Mouse (Mus musculus) lung, embryonic 15.5 days (tissue): ENCODE data around the gene Fbxo40. TPM values are rescaled to one million over a fixed set of nuclear protein-coding genes. Genes with fewer than 3 reads are reported as not detected.

Source experiments
- ATAC-seq: fragments of 200-750 bp; cut with Nextera tagmentation; 2 replicates; pipeline ENCODE4 v1.8.0; 2017; ENCODE audit warnings: moderate number of reproducible peaks, borderline replicate concordance; ENCODE audit not compliant: low FRiP score, low TSS enrichment; ENCODE audit errors: extremely low read depth
- H3K27ac ChIP-seq: fragments of 300-500 bp; sonication (generic); 2 replicates; pipeline ENCODE4 v1.5.1; 2015; ENCODE audit warnings: moderate library complexity, mild to moderate bottlenecking, inconsistent platforms
- H3K27me3 ChIP-seq: fragments of 300-500 bp; sonication (generic); 2 replicates; pipeline ENCODE4 v1.6.1; 2015; ENCODE audit warnings: inconsistent platforms
- H3K36me3 ChIP-seq: fragments of 300-500 bp; sonication (generic); 2 replicates; pipeline ENCODE4 v1.6.1; 2015; ENCODE audit warnings: inconsistent platforms
- H3K4me1 ChIP-seq: fragments of 300-500 bp; sonication (generic); 2 replicates; pipeline ENCODE4 v1.6.1; 2015; ENCODE audit warnings: inconsistent platforms
- H3K4me2 ChIP-seq: fragments of 300-500 bp; sonication (generic); 2 replicates; pipeline ENCODE4 v1.6.1; 2015; ENCODE audit warnings: inconsistent platforms, mild to moderate bottlenecking, moderate library complexity
- H3K4me3 ChIP-seq: fragments of 300-500 bp; sonication (generic); 2 replicates; pipeline ENCODE4 v1.5.1; 2015; ENCODE audit warnings: mild to moderate bottlenecking, inconsistent platforms
- H3K9ac ChIP-seq: fragments of 300-500 bp; sonication (generic); 2 replicates; pipeline ENCODE4 v1.6.1; 2015; ENCODE audit warnings: inconsistent platforms
- H3K9me3 ChIP-seq: fragments of 300-500 bp; sonication (generic); 2 replicates; pipeline ENCODE4 v1.6.1; 2016; ENCODE audit warnings: inconsistent platforms
- WGBS: fragments of 180-500 bp; shearing (Covaris S2); methylation state at CpG from one replicate; pipeline ENCODE4 v1.1.7; 2015; 5-methylcytosine and 5-hydroxymethylcytosine counted together
- polyA plus RNA-seq: library from polyadenylated mRNA; unstranded; fragments of >200 nt; fragmentation: Nextera tagmentation; extraction: Ambion mirVana; gene quantifications from 2 replicates; pipeline ENCODE4 v1.2.1, GENCODE M21; 2015

The Fbxo40 gene
- polyA plus RNA-seq = 0.10 and 0.25 TPM in 2 replicates

DNA sequence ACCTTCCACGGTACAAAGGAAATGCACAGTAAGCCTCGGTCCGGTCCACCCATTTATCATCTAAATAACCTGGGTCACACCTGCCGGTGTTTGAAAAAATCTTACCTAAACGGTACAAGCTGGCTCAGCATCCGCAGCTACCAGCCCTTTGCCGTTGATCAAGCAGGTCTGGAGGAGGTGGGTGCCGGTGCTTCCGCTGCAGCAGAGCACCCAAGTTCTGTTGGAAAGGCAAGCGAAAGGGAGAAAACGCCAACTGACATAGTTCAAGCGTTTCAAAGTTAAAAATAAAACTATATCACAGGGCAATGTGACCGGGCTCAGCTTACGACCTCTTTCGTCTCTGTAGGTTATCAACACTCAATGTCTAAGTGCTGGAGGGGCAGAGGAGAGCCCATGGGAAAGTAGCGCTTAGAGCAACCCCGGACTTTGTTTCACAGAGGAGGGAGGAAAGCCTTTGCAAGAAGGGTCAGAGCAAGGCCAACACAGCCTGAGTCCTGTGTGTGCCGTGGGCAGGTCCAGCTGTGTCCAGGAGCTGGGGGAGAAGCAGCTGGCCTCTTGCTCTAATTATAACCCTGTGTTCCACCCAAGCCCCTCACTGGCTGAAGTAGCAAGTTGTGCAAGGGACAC, at the start of gene Fbxo40:
TSS of gene Fbxo40 (minus strand) at position 469 of the 627 bp plus-strand sequence.
- Histone ChIP-seq H3K9ac (no peak within 1 kb of the TSS), H3K4me1 (no peaks in the 10 kb centered on the region), H3K27ac (no peak within 1 kb of the TSS), H3K4me3 (no peak within 1 kb of the TSS), H3K36me3 (no peaks in the 10 kb centered on the region), H3K27me3 (no peaks in the 10 kb centered on the region), H3K9me3 (no peaks in the 10 kb centered on the region), H3K4me2 (no peak within 1 kb of the TSS)
- 48% methylated on average over 18 of the region's 18 CpGs for WGBS
- no peak; the same call in 1 of the 2 replicates for ATAC-seq

DNA sequence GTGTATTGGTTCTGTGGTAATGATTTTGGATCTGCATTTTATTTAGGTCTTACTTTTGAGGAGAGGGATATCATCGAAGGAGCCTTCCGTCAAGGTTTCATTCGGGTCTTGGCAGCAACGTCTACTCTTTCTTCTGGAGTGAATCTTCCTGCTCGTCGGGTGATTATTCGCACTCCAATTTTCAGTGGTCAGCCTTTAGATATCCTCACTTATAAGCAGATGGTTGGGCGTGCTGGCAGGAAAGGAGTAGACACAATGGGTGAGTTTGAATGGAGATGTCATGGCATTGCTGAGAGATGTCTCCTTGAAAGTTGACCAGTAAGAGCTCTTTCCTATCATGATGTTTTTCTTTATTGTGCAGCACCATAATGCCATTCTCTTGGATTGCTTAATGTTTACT, 44.5 kb upstream of the Fbxo40 start:
- no peak overlapping the region for H3K27ac ChIP-seq
- no peaks in the 10 kb centered on the region for H3K9me3 ChIP-seq
- no peak for ATAC-seq
- H3K4me1 ChIP-seq = no peaks in the 10 kb centered on the region
- H3K36me3 ChIP-seq = peaks cover 10% of the 10 kb centered on the region; the same call in 1 of the 2 replicates
- H3K27me3 ChIP-seq = no peaks in the 10 kb centered on the region
- no peak overlapping the region for H3K4me2 ChIP-seq
- no peak overlapping the region for H3K9ac ChIP-seq
- H3K4me3 ChIP-seq = no peak overlapping the region
- 92% methylated on average over 8 of the region's 8 CpGs for WGBS

DNA sequence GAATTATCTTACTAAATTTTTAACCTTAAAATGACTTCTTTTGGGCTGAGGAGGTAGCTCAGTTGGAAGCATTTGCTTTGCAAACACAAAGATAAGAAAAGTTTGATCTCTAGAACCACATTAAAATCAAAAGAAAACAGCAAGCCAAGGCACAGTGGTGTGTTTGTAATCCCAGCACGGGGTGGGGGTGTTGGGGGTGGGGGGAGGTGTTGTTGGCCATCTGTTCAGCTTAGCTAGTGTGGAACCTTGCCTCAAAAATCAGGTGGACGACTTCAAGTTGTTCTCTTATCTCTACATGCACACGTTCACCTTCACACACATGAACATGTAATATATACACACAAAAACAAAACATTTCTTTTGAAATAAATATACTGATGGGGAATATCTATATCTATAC, 41.7 kb upstream of the Fbxo40 start:
- Histone ChIP-seq H3K9me3 (no peaks in the 10 kb centered on the region), H3K36me3 (peaks cover 14% of the 10 kb centered on the region), H3K4me1 (no peaks in the 10 kb centered on the region), H3K27me3 (no peaks in the 10 kb centered on the region), H3K9ac (no peak overlapping the region), H3K4me2 (no peak overlapping the region), H3K27ac (no peak overlapping the region), H3K4me3 (no peak overlapping the region)
- no peak for ATAC-seq
- 49% methylated on average over 3 of the region's 3 CpGs for WGBS

DNA sequence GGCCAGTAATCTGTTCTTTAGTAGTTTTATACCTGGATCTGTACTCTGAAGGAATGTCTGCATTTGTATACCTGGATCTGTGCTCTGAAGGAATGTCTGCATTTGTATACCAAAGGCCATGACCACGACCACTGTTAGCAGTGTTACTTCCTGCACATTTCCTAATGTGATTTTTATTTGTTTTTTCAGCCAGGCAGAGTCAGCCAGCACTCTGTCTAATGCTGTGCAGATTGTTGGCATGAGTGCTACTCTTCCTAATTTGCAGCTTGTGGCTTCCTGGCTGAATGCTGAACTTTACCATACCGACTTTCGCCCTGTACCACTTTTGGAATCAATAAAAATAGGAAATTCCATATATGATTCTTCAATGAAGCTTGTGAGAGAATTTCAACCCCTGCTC, 37.3 kb upstream of the Fbxo40 start:
- WGBS = 79% methylated on average over 3 of the region's 3 CpGs
- no peak overlapping the region for H3K4me3 ChIP-seq
- no peaks in the 10 kb centered on the region for H3K27me3 ChIP-seq
- ATAC-seq = no peak
- no peaks in the 10 kb centered on the region for H3K9me3 ChIP-seq
- no peak overlapping the region for H3K9ac ChIP-seq
- H3K36me3 ChIP-seq = peaks cover 6% of the 10 kb centered on the region; the same call in 1 of the 2 replicates
- no peak overlapping the region for H3K4me2 ChIP-seq
- H3K4me1 ChIP-seq = no peaks in the 10 kb centered on the region
- H3K27ac ChIP-seq = no peak overlapping the region

DNA sequence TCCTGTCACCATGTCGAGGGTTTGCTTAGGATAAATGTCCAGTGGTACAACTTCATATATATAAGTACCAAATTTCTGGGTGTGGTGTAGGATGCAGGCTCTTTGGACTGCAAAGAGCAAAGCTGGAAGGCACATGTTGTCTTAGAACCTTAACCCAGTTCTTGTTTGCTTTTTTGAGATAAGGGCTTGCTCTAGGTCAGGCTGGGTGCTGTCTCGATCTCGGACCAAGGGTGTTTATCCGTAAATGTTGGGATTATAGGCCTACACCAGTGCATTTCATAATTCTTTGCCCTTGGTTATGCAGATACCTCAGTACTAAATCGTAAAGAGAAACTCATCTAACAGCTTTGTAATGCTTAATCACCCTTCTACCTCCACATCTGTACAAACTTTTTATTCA, 22.1 kb upstream of the Fbxo40 start:
- Histone ChIP-seq H3K4me3 (peak overlapping the region; percentile 83), H3K4me2 (peak overlapping the region; percentile 90), H3K4me1 (peaks cover 11% of the 10 kb centered on the region; the same call in 1 of the 2 replicates), H3K27ac (no peak overlapping the region), H3K9ac (peak overlapping the region; percentile 80), H3K27me3 (no peaks in the 10 kb centered on the region), H3K36me3 (no peaks in the 10 kb centered on the region), H3K9me3 (no peaks in the 10 kb centered on the region)
- 24% methylated on average over 5 of the region's 5 CpGs for WGBS
- no peak for ATAC-seq

DNA sequence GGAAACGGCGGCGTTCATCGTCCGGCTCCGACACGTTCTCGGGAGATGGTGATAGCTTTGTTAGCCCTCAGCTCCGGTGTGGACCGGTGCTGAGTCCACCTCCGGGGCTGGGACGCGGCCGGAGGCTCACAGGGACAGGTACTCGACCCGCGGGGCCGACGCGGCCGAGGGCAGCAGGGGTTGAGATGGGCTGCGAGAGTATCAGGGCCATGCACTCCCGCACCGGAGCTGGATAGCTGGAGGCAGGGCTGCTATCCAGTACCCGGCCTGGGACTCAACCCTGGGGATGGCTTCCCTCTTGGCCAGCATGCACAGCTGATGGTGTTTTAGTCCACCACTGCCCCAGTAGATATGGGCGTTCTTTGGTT, 21.6 kb upstream of the Fbxo40 start:
- no peaks in the 10 kb centered on the region for H3K9me3 ChIP-seq
- H3K36me3 ChIP-seq = no peaks in the 10 kb centered on the region
- peak; percentile 61 for ATAC-seq
- H3K27me3 ChIP-seq = no peaks in the 10 kb centered on the region
- H3K4me3 ChIP-seq = peak overlapping the region; percentile 83
- WGBS = under 1% methylated on average over 26 of the region's 26 CpGs
- H3K4me2 ChIP-seq = peak overlapping the region; percentile 90
- peak overlapping the region; percentile 80 for H3K9ac ChIP-seq
- H3K4me1 ChIP-seq = peaks cover 11% of the 10 kb centered on the region; the same call in 1 of the 2 replicates
- no peak overlapping the region for H3K27ac ChIP-seq

DNA sequence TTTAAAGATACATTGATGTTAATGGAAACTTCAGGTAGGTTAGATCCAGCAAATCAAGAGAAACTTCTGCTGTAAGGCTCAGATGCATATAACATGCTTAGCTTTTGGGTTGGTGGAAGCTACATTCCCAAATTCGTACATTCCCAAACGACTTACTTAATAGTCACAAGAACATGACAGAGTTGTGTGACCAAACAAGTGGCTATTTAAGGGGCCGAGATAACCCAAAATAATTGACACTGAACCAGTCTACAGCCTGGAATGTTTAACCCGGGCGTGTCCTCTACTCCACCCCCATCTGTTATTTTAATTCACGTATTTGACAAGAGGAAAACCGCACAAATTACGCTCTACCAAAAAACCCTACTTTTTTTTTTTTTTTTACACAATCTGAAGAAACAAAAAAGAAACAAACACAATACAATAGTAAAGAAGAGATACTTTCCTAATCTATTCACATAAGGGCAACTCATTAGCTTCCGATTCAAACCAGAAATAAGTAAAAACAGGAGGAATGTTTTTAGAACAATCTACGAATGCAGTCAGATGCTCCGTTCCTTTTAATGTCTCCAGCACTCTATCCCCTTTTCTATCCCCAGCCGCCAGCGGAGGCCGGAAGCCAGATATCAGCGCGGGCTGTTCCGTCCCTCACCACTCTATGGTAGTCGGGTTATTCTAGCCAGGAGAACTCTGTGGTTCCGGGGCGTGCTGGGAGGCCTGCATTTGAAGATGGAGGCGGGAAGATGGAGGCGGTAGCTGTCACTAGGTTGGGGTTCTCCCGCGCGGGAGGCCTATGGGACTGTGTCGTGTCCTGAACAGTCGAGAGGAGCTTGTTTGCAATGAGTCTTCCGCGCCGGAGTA, 21.0 kb upstream of the Fbxo40 start, which contains the start of gene Polq:
TSS of gene Polq (plus strand) at position 726 of the 861 bp plus-strand sequence.
- Histone ChIP-seq H3K4me2 (peak within 1 kb of the TSS; percentile 90), H3K27ac (no peak within 1 kb of the TSS), H3K27me3 (no peaks in the 10 kb centered on the region), H3K36me3 (no peaks in the 10 kb centered on the region), H3K9ac (peak within 1 kb of the TSS; percentile 80), H3K4me1 (peaks cover 11% of the 10 kb centered on the region; the same call in 1 of the 2 replicates), H3K4me3 (peak within 1 kb of the TSS; percentile 83), H3K9me3 (no peaks in the 10 kb centered on the region)
- WGBS = 5% methylated on average over 30 of the region's 30 CpGs
- ATAC-seq = peak; percentile 99

DNA sequence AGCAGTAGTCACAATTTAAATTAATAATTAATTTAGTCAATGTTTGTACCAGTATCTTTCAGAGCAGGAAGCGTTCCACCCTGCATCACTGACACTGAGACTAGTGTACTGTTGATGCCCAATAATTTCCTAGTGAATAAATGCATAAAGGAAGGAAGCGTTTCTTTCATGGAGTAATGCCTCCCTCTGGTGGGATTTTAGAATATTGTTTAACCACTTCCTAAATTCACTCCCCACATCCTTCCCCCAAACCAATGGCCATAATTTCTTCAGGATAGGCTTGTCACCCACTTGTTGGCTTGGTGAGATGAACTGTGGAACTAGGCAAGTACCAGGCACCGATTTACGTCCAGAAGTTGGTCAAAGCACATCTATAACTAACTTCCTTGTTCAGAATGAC, 20.1 kb upstream of the Fbxo40 start:
- H3K4me2 ChIP-seq = 0 out of 2 replicates have a peak overlapping the region, but pooled peaks have one; percentile 90
- H3K9me3 ChIP-seq = no peaks in the 10 kb centered on the region
- peaks cover 11% of the 10 kb centered on the region; the same call in 1 of the 2 replicates for H3K4me1 ChIP-seq
- no peak for ATAC-seq
- no peaks in the 10 kb centered on the region for H3K27me3 ChIP-seq
- H3K9ac ChIP-seq = no peak overlapping the region
- no peak overlapping the region for H3K27ac ChIP-seq
- no peaks in the 10 kb centered on the region for H3K36me3 ChIP-seq
- 46% methylated on average over 4 of the region's 4 CpGs for WGBS
- no peak overlapping the region for H3K4me3 ChIP-seq

DNA sequence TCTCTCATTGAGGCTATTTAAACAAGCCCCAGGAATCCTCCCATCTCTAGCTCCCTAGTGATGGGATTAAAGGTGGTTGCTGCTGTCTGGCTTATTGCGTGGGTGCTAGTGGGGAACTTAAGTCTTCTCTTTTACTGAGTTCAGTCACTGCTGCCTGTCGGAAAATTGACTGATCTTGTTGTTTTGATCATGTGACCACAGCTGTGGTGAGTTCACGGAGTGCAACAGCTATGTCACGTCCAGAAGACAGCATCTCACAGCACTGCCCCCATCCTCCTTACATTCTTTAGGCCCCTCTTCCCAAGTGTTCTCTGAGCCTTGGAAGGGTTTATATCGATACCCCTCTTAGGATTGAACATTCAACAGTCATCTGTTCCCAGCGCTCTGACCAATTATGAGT, 19.0 kb upstream of the Fbxo40 start:
- Histone ChIP-seq H3K27me3 (no peaks in the 10 kb centered on the region), H3K4me2 (no peak overlapping the region), H3K27ac (no peak overlapping the region), H3K9ac (no peak overlapping the region), H3K36me3 (no peaks in the 10 kb centered on the region), H3K4me1 (peaks cover 11% of the 10 kb centered on the region; the same call in 1 of the 2 replicates), H3K9me3 (no peaks in the 10 kb centered on the region), H3K4me3 (no peak overlapping the region)
- 53% methylated on average over 6 of the region's 6 CpGs for WGBS
- no peak for ATAC-seq

DNA sequence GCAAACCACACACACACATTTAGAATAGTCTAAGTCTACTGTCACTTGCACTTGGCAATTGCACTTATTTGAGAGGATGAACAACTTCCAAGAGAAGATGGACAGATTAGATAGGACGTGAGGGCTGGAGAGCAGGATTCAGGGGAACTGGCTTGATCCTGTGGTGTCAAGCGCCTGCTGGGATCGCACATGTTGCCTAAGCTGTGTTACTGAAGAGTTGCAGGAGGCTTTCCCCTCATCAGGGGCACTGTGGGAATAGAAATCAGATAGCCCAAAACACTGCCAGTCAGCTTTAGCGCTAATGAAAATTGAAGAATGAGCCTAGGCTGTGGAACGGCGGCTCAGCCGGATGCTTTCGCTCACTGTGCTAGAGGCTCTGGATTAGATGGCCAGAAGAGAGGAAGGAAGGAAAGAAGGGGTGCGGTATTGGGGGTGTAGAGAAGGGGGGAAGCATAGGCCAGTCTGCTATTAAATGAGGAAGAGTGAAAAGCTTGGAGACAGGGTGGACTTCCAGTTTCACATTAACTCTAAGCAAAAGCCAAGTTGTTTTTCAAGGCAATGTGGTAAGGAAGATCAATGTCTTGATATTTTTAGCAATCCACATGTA, 9.2 kb upstream of the Fbxo40 start:
- 70% methylated on average over 9 of the region's 9 CpGs for WGBS
- H3K9me3 ChIP-seq = no peaks in the 10 kb centered on the region
- H3K36me3 ChIP-seq = no peaks in the 10 kb centered on the region
- H3K4me3 ChIP-seq = no peak overlapping the region
- no peak overlapping the region for H3K9ac ChIP-seq
- no peak for ATAC-seq
- no peaks in the 10 kb centered on the region for H3K4me1 ChIP-seq
- no peak overlapping the region for H3K27ac ChIP-seq
- no peak overlapping the region for H3K4me2 ChIP-seq
- H3K27me3 ChIP-seq = no peaks in the 10 kb centered on the region

DNA sequence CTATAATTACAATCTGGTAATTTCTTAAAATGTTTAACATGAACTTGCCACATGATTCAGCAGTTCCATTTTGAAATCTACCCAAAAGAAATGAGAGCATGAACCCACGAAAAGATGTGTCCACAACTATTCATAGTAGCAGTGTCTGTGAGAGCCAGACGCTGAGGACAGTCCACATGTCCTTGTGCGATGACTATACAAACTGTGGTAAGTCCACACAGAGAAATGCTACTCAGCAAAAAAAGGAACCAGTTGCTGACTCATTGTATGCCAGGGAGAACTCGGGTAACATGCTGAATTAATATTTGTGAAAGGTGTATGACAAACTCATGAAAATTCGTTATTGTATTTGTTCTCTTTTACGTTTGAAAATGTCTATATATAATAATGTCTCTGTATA, 7.4 kb upstream of the Fbxo40 start:
- ATAC-seq = no peak
- Histone ChIP-seq H3K27me3 (no peaks in the 10 kb centered on the region), H3K4me2 (no peak overlapping the region), H3K27ac (no peak overlapping the region), H3K9me3 (no peaks in the 10 kb centered on the region), H3K9ac (no peak overlapping the region), H3K4me3 (no peak overlapping the region), H3K36me3 (no peaks in the 10 kb centered on the region), H3K4me1 (no peaks in the 10 kb centered on the region)
- 65% methylated on average over 6 of the region's 6 CpGs for WGBS

DNA sequence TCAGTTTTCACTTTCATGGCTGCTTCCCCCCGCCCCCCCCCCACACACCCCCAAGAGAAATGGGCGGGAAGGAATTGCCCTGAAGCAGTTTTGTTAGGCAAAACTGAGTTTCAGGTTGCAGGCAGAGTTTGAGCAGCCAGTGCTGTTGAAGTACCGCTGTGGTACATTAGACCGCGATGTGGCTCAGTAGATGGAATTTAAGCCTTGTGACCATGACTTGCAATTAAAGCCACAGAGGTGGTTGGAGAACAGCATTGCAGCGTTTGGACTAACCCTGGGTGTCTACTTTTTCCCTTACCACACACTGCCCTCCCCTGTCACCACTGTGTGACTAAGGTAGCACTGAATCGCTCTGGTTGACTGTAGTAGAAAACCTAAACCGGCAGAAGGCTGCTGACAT, 774 bp downstream of the Fbxo40 start:
- H3K27ac ChIP-seq = no peak overlapping the region
- no peak overlapping the region for H3K4me2 ChIP-seq
- no peak overlapping the region for H3K4me3 ChIP-seq

More for the DNA sequence above, 774 bp downstream of the Fbxo40 start:
- Histone ChIP-seq H3K36me3 (no peaks in the 10 kb centered on the region), H3K9me3 (no peaks in the 10 kb centered on the region), H3K4me1 (no peaks in the 10 kb centered on the region), H3K27me3 (no peaks in the 10 kb centered on the region), H3K9ac (no peak overlapping the region)
- 60% methylated on average over 8 of the region's 8 CpGs for WGBS
- no peak for ATAC-seq
